In the genomic region with DNA sequence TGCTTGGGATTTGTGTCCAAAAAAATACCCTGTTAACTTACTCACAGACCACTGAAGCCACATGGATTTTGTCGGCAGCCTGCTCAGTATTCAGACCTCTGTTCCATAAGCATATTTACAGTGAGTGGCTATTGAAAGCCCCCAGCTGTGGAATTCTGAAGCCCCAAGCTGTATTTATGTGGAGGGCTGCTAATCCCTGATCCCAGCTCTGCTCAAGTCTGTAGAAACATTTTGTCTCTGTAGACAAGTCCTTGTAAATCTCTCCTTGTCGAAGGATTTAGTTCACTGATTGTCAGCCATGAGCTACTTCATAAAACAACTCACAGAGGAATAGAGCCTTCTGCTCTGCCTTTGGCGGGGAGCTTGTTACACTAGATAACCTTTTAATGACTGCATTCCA, we compare ENCODE assay signal across 31 mouse cellular contexts.
DNase-seq lines count a peak whose midpoint lies in the region; ATAC-seq and TF ChIP-seq lines count a peak whose summit lies in the region.
"Had no signal": no experiment of that assay in that cellular context is flagged by ENCODE, and none has a peak within 500 bp of the region (broad histone marks: within the 10 kb centered on the region; RNA-seq: fewer than 3 reads in every experiment).

No protein-coding gene starts in this region.

- H3K9ac ChIP-seq in embryonic facial prominence, embryonic 11.5 days (replicated peaks; ENCODE audit: low read length) = no peak overlapping the region
- no peak overlapping the region for H3K9ac ChIP-seq in kidney, postnatal 0 days (ENCODE audit: low read depth, low read length)
- H3K9ac ChIP-seq in lung, postnatal 0 days (replicated peaks; ENCODE audit: low read depth) = no peak overlapping the region
- H3K9ac ChIP-seq: heart, embryonic 15.5 days; hindbrain, embryonic 12.5 days; intestine, embryonic 15.5 days; limb, embryonic 12.5 days; liver, embryonic 15.5 days; midbrain, embryonic 12.5 days had no signal

- H3K9me3 ChIP-seq in embryonic facial prominence, embryonic 11.5 days (replicated peaks; ENCODE audit: control insufficient read depth, low read length) = no peaks in the 10 kb centered on the region
- no peaks in the 10 kb centered on the region for H3K9me3 ChIP-seq in embryonic facial prominence, embryonic 10.5 days
- H3K9me3 ChIP-seq in kidney, postnatal 0 days (replicated peaks; ENCODE audit: low read length) = no peaks in the 10 kb centered on the region
- H3K9me3 ChIP-seq in lung, postnatal 0 days (ENCODE audit: low read length) = no peaks in the 10 kb centered on the region
- H3K9me3 ChIP-seq: heart, embryonic 10.5 days; heart, embryonic 15.5 days; hindbrain, embryonic 12.5 days; intestine, embryonic 15.5 days; limb, embryonic 12.5 days; liver, embryonic 15.5 days; midbrain, embryonic 12.5 days had no signal

- no peak for TF ChIP-seq POLR2A in lung, adult 2 months (IDR thresholded peaks at IDR 0.05; ENCODE audit: borderline replicate concordance, extremely low read depth, low read depth, low read length)
- no peak for TF ChIP-seq POLR2A in brain, embryonic 14.5 days (IDR thresholded peaks at IDR 0.05; ENCODE audit: borderline replicate concordance, extremely low read depth, insufficient read depth, insufficient read length, poor library complexity, severe bottlenecking)

- WGBS in embryonic facial prominence, embryonic 11.5 days = 79% methylated on average over 3 of the region's 3 CpGs
- 80% methylated on average over 3 of the region's 3 CpGs for WGBS in embryonic facial prominence, embryonic 10.5 days
- WGBS in kidney, postnatal 0 days = 36% methylated on average over 3 of the region's 3 CpGs
- WGBS in lung, postnatal 0 days = 48% methylated on average over 3 of the region's 3 CpGs
- 35% methylated on average over 3 of the region's 3 CpGs for WGBS in lung, adult 2 months

- H3K36me3 ChIP-seq in embryonic facial prominence, embryonic 11.5 days (replicated peaks; ENCODE audit: control insufficient read depth, insufficient read depth, low read depth, low read length) = no peaks in the 10 kb centered on the region
- H3K36me3 ChIP-seq in embryonic facial prominence, embryonic 10.5 days (replicated peaks) = no peaks in the 10 kb centered on the region
- H3K36me3 ChIP-seq in kidney, postnatal 0 days (ENCODE audit: insufficient read depth, low read length) = no peaks in the 10 kb centered on the region
- no peaks in the 10 kb centered on the region for H3K36me3 ChIP-seq in lung, postnatal 0 days (ENCODE audit: insufficient read depth, low read length)
- H3K36me3 ChIP-seq: heart, embryonic 10.5 days; heart, embryonic 15.5 days; hindbrain, embryonic 12.5 days; intestine, embryonic 15.5 days; limb, embryonic 12.5 days; liver, embryonic 15.5 days; midbrain, embryonic 12.5 days had no signal

- H3K4me3 ChIP-seq in embryonic facial prominence, embryonic 11.5 days (ENCODE audit: low read depth, low read length) = no peak overlapping the region
- no peak overlapping the region for H3K4me3 ChIP-seq in embryonic facial prominence, embryonic 10.5 days
- H3K4me3 ChIP-seq in kidney, postnatal 0 days (replicated peaks; ENCODE audit: low read depth, low read length) = no peak overlapping the region
- H3K4me3 ChIP-seq in lung, postnatal 0 days (ENCODE audit: low read depth, low read length) = no peak overlapping the region
- no peak overlapping the region for H3K4me3 ChIP-seq in lung, adult 2 months (replicated peaks; ENCODE audit: extremely low read depth, low read depth, low read length)
- H3K4me3 ChIP-seq: heart, embryonic 10.5 days; heart, embryonic 15.5 days; hindbrain, embryonic 12.5 days; intestine, embryonic 15.5 days; layer of hippocampus, adult 2 months; left cerebral cortex, adult 2 months; limb, embryonic 12.5 days; liver, embryonic 15.5 days; midbrain, embryonic 12.5 days had no signal

- H3K27ac ChIP-seq in embryonic facial prominence, embryonic 11.5 days (replicated peaks; ENCODE audit: low read depth, low read length) = no peak overlapping the region
- H3K27ac ChIP-seq in embryonic facial prominence, embryonic 10.5 days (replicated peaks) = no peak overlapping the region
- H3K27ac ChIP-seq in kidney, postnatal 0 days = peak overlapping the region; percentile 1; the same call in 1 of the 2 replicates
- peak overlapping the region; percentile 23; the same call in 1 of the 2 replicates for H3K27ac ChIP-seq in lung, postnatal 0 days (ENCODE audit: low read length)
- H3K27ac ChIP-seq: heart, embryonic 10.5 days; heart, embryonic 15.5 days; hindbrain, embryonic 12.5 days; hindbrain, postnatal 0 days; intestine, embryonic 15.5 days; layer of hippocampus, adult 2 months; left cerebral cortex, adult 2 months; limb, embryonic 12.5 days; liver, embryonic 15.5 days; midbrain, embryonic 12.5 days; stomach, postnatal 0 days had no signal

- no peak for TF ChIP-seq EP300 in lung, postnatal 0 days (IDR thresholded peaks at IDR 0.05)

- no peaks in the 10 kb centered on the region for H3K27me3 ChIP-seq in embryonic facial prominence, embryonic 11.5 days (ENCODE audit: control insufficient read depth, insufficient read depth, low read length)
- no peaks in the 10 kb centered on the region for H3K27me3 ChIP-seq in embryonic facial prominence, embryonic 10.5 days (replicated peaks; ENCODE audit: low read depth, poor library complexity, severe bottlenecking)
- H3K27me3 ChIP-seq in kidney, postnatal 0 days (ENCODE audit: insufficient read depth, low read length) = no peaks in the 10 kb centered on the region
- H3K27me3 ChIP-seq in lung, postnatal 0 days (replicated peaks; ENCODE audit: insufficient read depth, low read length) = no peaks in the 10 kb centered on the region
- H3K27me3 ChIP-seq: CH12.LX; heart, embryonic 15.5 days; hindbrain, embryonic 12.5 days; intestine, embryonic 15.5 days; limb, embryonic 12.5 days; liver, embryonic 15.5 days; midbrain, embryonic 12.5 days had no signal

- H3K4me2 ChIP-seq in embryonic facial prominence, embryonic 11.5 days (ENCODE audit: low read depth, low read length) = no peak overlapping the region
- H3K4me2 ChIP-seq in kidney, postnatal 0 days (ENCODE audit: low read length) = no peak overlapping the region
- no peak overlapping the region for H3K4me2 ChIP-seq in lung, postnatal 0 days (replicated peaks; ENCODE audit: low read depth, low read length)
- H3K4me2 ChIP-seq: heart, embryonic 15.5 days; hindbrain, embryonic 12.5 days; intestine, embryonic 15.5 days; limb, embryonic 12.5 days; liver, embryonic 15.5 days; midbrain, embryonic 12.5 days had no signal

- DNase-seq in embryonic facial prominence, embryonic 11.5 days (ENCODE audit: low spot score) = peak; percentile 3
- DNase-seq in embryonic facial prominence, embryonic 10.5 days (ENCODE audit: low spot score) = no peak
- DNase-seq in kidney, postnatal 0 days (ENCODE audit: low spot score) = peak; percentile 77
- DNase-seq in kidney, adult 18-20 months = no peak
- peak; percentile 54 for DNase-seq in lung, postnatal 0 days (ENCODE audit: low spot score)
- DNase-seq in lung, adult 2 months = no peak
- DNase-seq in brain, embryonic 14.5 days (ENCODE audit: low read depth) = peak; percentile 44
- no peak for DNase-seq in spleen, postnatal 14 days (ENCODE audit: low spot score in 2 of 2)
- DNase-seq: adrenal gland, postnatal 36 days; cerebellum, adult 2 months; cerebellum, postnatal 14 days; gastrocnemius, postnatal 14 days; kidney, adult 9 months; right cerebral cortex, adult 18-20 months; spleen, adult 18-20 months; thymus, adult 18-20 months; thymus, postnatal 36 days had no signal

- TF ChIP-seq CTCF in kidney, postnatal 0 days (IDR thresholded peaks at IDR 0.05; ENCODE audit: low read depth) = no peak
- no peak for TF ChIP-seq CTCF in lung, postnatal 0 days (IDR thresholded peaks at IDR 0.05)
- no peak for TF ChIP-seq CTCF in lung, adult 2 months (IDR thresholded peaks at IDR 0.05; ENCODE audit: insufficient read depth, low read length)
- no peak for TF ChIP-seq CTCF in brain, embryonic 14.5 days (IDR thresholded peaks at IDR 0.05; ENCODE audit: borderline replicate concordance, extremely low read depth, insufficient read depth, insufficient read length)

- no peak for ATAC-seq in embryonic facial prominence, embryonic 11.5 days (replicated peaks; ENCODE audit: insufficient number of reproducible peaks, low FRiP score, low TSS enrichment, low read depth)
- ATAC-seq in kidney, postnatal 0 days (replicated peaks; ENCODE audit: low FRiP score, low read depth) = 0 out of 2 replicates have a peak, but pooled peaks have one; percentile 40
- peak; percentile 67 for ATAC-seq in lung, postnatal 0 days
- ATAC-seq: activated CD4-positive, CD25-positive, alpha-beta regulatory T cell, adult 4 months; forebrain, embryonic 14.5 days; hindbrain, postnatal 0 days; intestine, embryonic 15.5 days had no signal

- H3K4me1 ChIP-seq in embryonic facial prominence, embryonic 11.5 days (ENCODE audit: control insufficient read depth, insufficient read depth, low read length) = no peaks in the 10 kb centered on the region
- no peaks in the 10 kb centered on the region for H3K4me1 ChIP-seq in embryonic facial prominence, embryonic 10.5 days
- H3K4me1 ChIP-seq in kidney, postnatal 0 days (replicated peaks; ENCODE audit: insufficient read depth, low read length) = no peaks in the 10 kb centered on the region
- no peaks in the 10 kb centered on the region for H3K4me1 ChIP-seq in lung, postnatal 0 days (ENCODE audit: insufficient read depth, low read depth, low read length)
- no peaks in the 10 kb centered on the region for H3K4me1 ChIP-seq in lung, adult 2 months (ENCODE audit: control insufficient read depth, insufficient read depth, low read length)
- H3K4me1 ChIP-seq: heart, embryonic 10.5 days; heart, embryonic 15.5 days; hindbrain, embryonic 12.5 days; intestine, embryonic 15.5 days; limb, embryonic 12.5 days; liver, embryonic 15.5 days; midbrain, embryonic 12.5 days had no signal

Comparison
In these comparisons a context has a peak if more than half of its experiments do, and no peak if none do; other contexts are left out.
1. DNase-seq: peak in embryonic facial prominence, embryonic 11.5 days (single experiment), kidney, postnatal 0 days (single experiment), lung, postnatal 0 days (single experiment) and brain, embryonic 14.5 days (single experiment); none in embryonic facial prominence, embryonic 10.5 days (single experiment), kidney, adult 18-20 months (single experiment), lung, adult 2 months (single experiment) and spleen, postnatal 14 days (0 of 2).
2. H3K27ac ChIP-seq: peak in kidney, postnatal 0 days (single experiment) and lung, postnatal 0 days (single experiment); none in embryonic facial prominence, embryonic 11.5 days (single experiment) and embryonic facial prominence, embryonic 10.5 days (single experiment).